Mouse (Mus musculus): ENCODE results near the gene Fkbp4.

DNA sequence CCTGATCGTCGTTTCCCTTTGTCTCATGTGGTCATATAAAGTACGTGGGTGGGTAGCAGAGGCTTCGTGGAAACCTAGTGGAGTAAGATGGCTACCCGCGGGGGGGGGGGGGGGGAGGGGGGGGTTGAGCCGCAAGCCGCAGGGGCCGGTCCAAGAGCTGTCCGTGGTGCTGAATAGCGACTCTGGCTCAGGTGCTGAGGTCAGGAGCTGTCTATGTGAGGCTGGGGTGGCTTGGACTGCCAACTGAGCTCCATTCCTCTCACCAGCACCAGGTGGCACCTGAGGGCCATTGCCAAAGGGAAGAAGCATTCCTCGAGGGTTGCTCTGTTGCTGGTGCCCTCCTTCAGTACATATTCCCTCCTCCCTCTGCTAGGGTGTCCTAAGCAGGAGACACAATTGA lies 31.0 kb upstream of the Fkbp4 start:
- TF ChIP-seq CTCF (IDR thresholded peaks at IDR 0.05; ENCODE audit: borderline replicate concordance, control insufficient read depth, extremely low read depth, insufficient read depth, low read length, poor library complexity) (no peak), POLR2A (IDR thresholded peaks at IDR 0.05; ENCODE audit: control insufficient read depth, extremely low read depth, insufficient read depth, low read length, poor library complexity) (no peak)

All from thymus, adult 2 months (tissue).